Mouse (Mus musculus) kidney, postnatal 4 days (tissue): Measurements from ENCODE around the gene Acad11.
A peak's percentile ranks its signal among the peaks of the same experiment; 100 is the strongest.

Experiments used
- DNase-seq, 2 experiments: peaks; one replicate each; pipeline ENCODE4 v3.0.0; 2021; ENCODE audit warnings: mixed read lengths in 2 of 2

Acad11 gene

DNA sequence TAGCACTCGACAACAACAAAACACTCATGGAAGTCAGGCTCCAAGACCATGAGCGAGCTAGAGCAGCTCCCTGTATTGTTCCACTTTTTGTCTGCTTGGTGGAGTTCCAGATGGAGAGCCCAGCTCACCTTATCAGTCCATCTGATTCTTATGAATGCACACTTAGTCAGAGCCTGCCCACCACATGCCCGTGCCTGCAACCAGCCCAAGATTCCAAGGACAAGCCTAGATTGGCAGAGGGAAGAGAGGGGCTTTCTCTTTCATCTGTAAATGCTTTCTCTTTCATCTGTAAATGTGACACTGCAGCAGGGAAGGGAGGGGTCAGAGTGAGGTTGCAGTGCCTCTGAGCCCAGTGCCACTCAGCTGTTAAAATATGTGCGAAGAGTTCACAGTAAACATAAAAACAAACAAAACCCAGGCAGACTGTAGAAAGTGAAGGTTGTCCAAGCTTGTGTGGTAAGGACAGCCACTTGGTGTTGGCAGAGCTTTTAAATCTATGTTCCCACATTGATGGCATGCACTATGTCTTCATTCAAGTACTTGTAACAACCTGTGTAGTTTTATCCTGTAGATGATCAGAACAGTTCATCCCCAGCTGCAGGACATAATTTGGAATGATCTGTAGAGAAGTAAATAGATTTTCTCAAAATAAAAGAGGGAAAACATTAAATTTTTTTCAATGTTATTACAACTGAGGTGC is 22.7 kb downstream of the Acad11 start:
- DNase-seq: no peak

- peak; percentile 44 to 62 for DNase-seq
Observed at GRCm38 (mm10) chr9:104088555-104088954, 25.4 kb downstream of the Acad11 start.

DNA sequence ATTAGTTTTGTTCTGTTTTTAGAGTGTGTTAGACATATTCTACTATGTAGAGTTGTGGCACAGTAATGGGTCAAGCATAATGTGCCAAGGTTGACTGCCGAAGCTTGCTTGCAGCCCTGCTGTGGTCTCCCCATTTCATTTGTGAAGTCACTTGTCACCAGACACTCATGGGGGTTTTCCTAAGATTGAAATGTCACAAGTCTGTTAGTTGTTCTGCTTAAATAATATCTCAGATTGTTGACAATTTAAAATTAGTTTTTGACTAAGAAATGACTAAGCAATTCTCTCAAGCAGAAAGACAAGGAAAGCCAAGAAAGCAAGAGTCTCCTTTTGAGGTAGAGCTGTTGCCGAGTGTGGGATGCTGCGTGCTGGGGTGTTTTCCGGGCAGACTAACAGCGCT is 29.8 kb downstream of the Acad11 start:
- DNase-seq: no peak

GRCm38 (mm10) chr9:104098256-104098655 is 35.1 kb downstream of the Acad11 start:
- no peak for DNase-seq

DNA sequence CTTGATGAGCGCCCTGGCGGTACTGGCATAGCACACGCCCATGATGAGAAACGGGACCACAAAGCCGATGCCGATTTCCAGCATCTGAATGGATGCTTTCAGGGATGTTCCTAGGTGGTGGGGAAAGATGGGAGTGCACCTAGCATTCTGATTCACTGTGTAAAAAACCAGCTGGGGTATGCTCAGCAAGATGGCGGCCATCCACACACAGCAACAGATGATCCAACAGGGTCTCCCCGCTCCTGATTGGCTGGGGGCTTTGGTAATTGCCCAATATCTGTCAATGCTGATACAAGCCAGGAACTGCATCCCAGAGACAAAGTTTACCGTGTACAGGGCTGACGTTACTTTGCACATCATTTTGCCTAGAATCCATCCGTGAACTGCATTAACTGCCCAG is 35.9 kb downstream of the Acad11 start:
- DNase-seq: no peak

DNA sequence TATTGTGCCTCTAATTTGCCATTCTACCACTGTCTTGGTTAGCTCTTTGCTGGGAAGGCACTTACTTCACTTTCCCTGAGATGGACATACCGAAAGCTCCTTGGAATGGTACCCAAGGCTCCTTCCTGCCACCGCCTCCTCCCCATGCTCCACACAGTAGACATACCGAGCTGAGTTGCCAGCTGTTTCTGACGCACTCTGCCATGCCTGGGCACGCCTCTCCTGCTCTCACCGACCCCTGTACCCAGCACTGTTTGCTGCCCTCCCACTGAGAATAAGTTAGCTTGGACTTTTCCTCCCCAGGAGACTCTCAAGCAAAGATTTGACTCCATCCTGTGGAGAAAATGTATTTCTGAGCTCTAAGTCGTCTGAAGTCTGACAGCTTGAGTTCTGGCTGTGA is 37.6 kb downstream of the Acad11 start:
- DNase-seq: peak; percentile 40 to 64

GRCm38 (mm10) chr9:104101458-104101857 is 38.3 kb downstream of the Acad11 start:
- DNase-seq: peak; percentile 60 to 72

DNA sequence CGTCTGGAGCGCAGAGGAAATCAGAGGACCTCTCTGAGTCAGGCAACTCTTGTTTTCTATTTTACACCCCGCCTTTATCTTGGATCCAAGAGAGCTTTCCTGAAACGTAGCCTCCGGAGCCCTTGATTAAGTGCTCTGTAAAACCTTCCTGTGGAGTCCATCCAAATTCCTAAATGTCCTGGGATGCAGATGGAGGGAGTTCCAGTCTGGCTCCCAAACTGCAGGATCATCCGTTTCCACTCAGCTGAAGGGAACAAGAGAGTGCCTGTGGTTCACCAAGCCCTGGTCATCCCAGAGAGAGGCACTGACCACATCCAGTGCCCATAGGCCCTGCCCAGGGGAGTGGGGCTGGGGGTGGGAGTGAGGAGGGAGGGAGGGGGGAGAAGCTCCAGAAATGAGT is 39.1 kb downstream of the Acad11 start:
- DNase-seq: peak in 1 of 2 experiments; percentile 24

- DNase-seq: no peak
Observed at GRCm38 (mm10) chr9:104102901-104103300, 39.7 kb downstream of the Acad11 start.

DNA sequence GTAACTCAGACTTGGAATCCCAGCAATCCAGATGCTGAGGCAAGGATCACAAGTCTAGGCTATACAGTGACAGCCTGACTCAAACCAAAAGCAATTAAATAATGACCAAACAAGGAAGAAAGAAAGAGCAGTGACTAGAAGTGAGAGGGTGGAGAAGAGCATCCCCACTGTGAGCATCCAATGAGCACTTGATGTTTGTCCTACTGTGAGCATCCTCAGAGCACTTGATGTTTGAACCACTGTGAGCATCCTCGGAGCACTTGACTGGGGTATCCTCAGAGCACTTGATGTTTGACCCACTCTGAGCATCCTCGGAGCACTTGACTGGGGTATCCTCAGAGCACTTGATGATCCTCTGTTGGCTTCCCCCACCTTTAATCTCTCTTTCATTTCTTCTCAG is 41.8 kb downstream of the Acad11 start:
- DNase-seq: no peak

DNA sequence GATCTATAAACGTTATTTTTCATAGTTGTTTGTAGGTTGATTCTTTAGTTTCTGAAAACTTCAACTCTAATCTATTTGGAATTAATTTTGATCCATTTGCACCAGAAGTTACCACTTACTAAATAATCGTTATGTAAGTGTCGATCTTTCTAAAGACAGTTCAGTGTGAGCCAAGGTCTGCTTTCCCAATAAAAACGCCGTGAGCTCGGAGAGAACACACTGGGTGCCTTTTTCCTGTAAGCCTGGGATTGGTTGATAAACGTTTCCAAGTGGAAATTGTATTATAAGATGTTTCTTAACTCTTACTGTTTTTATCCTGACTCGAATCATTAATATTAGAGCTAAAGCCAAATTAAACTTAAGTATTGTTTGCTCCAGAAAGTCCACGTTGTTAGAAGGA is 43.8 kb downstream of the Acad11 start:
- no peak for DNase-seq

GRCm38 (mm10) chr9:104107482-104107881 is 44.3 kb downstream of the Acad11 start:
- peak in 1 of 2 experiments; percentile 36 for DNase-seq

DNA sequence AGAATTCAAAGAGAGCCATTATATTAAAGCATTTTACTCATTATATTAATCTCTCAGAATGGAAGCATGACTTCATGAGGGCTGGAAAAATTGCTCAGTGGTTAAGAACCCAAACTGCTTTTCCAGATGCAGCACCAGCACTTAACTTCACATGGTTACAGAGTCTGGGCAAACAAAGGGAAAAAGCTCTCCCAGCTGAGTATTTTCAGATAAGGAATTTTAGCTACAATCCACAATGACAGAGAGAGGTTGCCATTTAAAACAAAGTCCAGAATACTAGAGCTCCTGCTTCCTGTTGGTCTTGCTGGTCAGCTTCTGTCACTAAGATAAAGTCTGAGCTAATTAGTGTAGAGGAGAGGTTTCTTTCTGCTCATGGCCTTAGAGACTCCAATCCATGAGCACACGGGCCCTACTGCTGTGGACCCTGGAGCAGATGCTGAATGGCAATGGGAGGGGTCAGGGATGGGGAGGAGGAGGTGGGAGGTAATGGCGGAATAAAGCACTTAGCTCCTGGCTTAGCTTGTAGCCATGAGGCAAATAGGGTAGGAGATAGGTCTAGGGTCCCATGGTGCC is 45.5 kb downstream of the Acad11 start:
- no peak for DNase-seq

- no peak for DNase-seq
Observed at GRCm38 (mm10) chr9:104109151-104109550, 46.0 kb downstream of the Acad11 start.

- DNase-seq: peak; percentile 48 to 56
Observed at GRCm38 (mm10) chr9:104123101-104123500, 59.9 kb downstream of the Acad11 start.

DNA sequence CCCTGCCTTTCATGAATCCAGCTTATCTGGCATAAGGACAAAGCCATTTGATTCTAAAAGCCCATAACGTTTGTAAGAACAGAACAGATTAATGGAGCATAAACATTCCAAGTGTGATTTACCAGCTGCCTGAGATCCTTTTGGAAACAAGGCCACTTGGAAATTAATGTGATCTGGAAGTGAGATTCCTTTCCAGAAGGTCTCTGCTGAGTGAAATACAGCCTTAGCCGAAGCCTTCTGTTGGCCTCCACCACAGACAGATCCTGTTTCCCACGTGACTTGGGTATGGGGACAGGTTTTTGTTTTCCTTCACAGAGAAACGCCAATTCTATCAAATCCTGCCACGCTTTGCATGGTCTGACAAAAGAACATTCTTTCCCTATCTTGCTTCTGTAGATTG is 60.4 kb downstream of the Acad11 start:
- DNase-seq: peak in 1 of 2 experiments; percentile 46

GRCm38 (mm10) chr9:104126833-104127232 is 63.7 kb downstream of the Acad11 start, which contains the start of gene Ackr4:
Gene Ackr4 (minus strand): TSS chr9:104126933.
- no peak for DNase-seq

DNA sequence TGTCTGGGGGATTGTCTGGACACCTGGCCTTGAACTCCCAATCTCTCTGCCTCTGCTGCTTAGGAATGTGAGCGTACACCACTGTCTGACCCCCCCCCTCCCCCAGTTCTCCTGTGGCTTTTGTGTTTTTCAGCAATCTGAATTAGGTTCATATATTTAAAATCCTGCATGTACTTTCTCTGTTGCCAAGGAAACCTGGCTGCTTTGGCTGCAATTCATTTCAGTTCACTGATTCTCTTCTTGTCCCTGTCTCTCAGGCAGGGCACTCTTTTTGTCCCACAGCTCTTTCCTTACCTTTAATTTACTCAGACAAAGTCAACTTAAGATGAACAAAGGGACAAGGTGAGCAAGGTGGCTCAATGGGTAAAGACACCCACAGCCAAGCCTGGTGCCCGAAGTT is 64.9 kb downstream of the Acad11 start:
- no peak for DNase-seq

GRCm38 (mm10) chr9:104130141-104130755 is 67.1 kb downstream of the Acad11 start:
- DNase-seq: peak; percentile 13 to 31

GRCm38 (mm10) chr9:104140351-104140750 is 77.2 kb downstream of the Acad11 start:
- DNase-seq: no peak

DNA sequence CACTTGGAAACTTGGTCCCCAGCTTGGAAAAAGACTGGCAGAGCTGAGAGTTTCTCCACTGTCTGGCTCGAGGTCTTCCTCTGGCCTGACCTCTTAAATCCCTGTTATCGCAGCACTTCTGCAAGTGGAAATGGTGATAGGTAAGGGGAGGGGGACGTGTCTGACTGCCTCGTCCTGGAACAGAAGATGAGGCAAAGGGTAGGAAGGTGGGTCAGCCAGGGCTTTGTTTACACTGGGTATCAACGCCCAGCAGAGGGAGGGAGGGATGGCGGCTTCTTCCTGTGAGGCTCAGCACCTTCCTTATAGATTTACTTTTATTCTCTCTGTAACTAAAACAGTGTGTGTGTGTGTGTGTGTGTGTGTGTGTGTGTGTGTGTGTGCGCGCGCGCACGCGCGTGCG is 79.6 kb downstream of the Acad11 start:
- no peak for DNase-seq

DNA sequence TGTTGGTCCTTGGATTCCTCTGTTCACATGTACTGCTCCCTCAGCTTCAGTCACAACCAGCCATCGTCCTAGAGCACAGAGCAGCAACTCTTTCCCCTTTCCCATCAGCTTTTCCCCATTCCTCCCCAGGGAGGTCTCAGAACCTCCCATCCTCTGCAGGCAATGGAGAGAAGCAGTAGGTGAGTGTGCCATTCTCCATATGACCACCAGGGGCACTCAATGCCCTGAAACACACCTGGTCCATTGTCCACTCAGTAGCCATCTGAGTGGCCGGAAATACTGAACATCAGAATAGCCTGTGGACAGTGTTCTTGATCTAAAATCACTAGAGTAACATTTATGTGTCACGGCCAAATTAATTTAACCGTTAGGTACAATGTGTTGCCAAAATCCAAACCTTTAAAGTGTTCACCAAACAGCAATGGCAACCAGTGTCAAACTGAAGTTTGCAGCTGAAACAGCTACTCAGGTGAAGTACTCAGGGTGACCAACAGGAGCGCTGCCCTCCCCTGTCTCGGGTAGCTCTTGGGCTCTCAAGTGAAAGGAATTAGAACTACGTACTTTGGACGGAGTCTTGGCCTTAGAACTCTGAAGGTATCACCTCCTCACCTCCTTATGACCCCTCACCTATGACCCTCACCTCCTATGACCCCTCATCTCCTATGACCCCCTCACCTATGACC is 81.3 kb downstream of the Acad11 start:
- peak in 1 of 2 experiments; percentile 28 for DNase-seq

DNA sequence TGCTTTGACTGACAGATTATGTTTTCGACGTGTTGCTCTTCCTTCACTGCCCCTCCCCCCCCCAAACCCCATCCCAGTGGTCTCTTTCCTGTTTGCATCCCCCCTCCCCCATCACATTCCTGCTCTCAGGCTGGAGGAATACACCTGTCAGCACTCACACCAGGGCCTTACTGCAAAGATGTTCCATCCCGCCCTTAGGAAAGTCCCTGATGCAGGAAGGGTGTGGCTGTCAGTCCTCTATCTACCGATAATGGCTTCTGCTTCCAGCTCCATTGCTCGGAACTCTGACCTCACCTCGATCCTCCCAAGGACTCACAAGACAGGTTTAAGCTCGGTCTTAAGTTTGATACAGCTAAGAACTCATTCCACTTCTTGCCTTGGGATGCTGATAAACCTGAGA is 83.5 kb downstream of the Acad11 start:
- no peak for DNase-seq

GRCm38 (mm10) chr9:104148969-104149368 is 85.8 kb downstream of the Acad11 start:
- no peak for DNase-seq
